Mouse (Mus musculus): ENCODE data around the gene Cox5a.

DNA sequence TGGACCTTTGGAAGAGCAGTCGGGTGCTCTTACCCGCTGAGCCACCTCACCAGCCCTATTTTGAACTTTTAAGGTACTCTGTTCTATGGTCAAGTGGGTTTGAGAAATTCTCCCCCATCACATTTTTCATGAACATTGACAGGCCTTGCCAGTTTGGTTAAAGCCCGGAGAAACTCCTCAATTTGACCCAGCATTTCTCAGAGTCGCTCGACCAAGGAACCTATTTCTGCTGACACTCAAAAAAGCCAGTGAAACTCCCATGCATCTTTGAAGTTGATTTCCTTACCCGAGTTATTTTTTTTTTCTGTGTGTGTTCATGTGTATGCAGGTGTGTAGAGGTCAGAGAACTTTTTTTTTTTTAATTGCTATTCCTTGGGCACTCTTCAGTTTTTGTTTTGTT, 43.5 kb downstream of the Cox5a start:
- TF ChIP-seq POLR2A (IDR thresholded peaks at IDR 0.05; ENCODE audit: extremely low read depth, insufficient read depth, low read length): no peak
- no peak for TF ChIP-seq CTCF (IDR thresholded peaks at IDR 0.05; ENCODE audit: low read depth, low read length)
